Mouse (Mus musculus): ENCODE measurements at regions not wholly inside any gene's neighbourhood (a gene's known extent, or its start where the extent isn't known, plus 50 kb on each side); places are given as distances from the start of the nearest gene placed in this dataset.

- DNase-seq (ENCODE audit: low spot score) = no peak
Observed at GRCm38 (mm10) chr9:52240585-52241320, 72.4 kb upstream of the Zc3h12c start.

GRCm38 (mm10) chr9:52234775-52235174, 66.4 kb upstream of the Zc3h12c start:
- no peak for DNase-seq (ENCODE audit: low spot score)

GRCm38 (mm10) chr9:52229589-52229988, 61.2 kb upstream of the Zc3h12c start:
- DNase-seq (ENCODE audit: low spot score) = no peak

- no peak for DNase-seq (ENCODE audit: low spot score)
Observed at GRCm38 (mm10) chr9:52225646-52226045, 57.3 kb upstream of the Zc3h12c start.

GRCm38 (mm10) chr9:52223509-52224113, 55.2 kb upstream of the Zc3h12c start:
- no peak for DNase-seq (ENCODE audit: low spot score)
